Mouse (Mus musculus) small intestine, adult 2 months (tissue): ENCODE measurements around the gene Tmem165. TPM values are rescaled to one million over a fixed set of nuclear protein-coding genes. Genes with fewer than 3 reads are reported as not detected.
A peak's percentile ranks its signal among the peaks of the same experiment; 100 is the strongest.

ENCODE experiments used
- H3K27ac ChIP-seq: fragments of 200-500 bp; 2 replicates; pipeline ENCODE4 v1.5.1; 2012; ENCODE audit warnings: low read depth, low read length, control low read depth, inconsistent platforms; ENCODE audit not compliant: insufficient read depth
- H3K27me3 ChIP-seq: fragments of 200-500 bp; 2 replicates; pipeline ENCODE4 v1.6.1; 2012; ENCODE audit warnings: mild to moderate bottlenecking, moderate library complexity, low read length, inconsistent platforms; ENCODE audit not compliant: control insufficient read depth, insufficient read depth
- H3K36me3 ChIP-seq: fragments of 200-500 bp; 2 replicates; pipeline ENCODE4 v1.6.1; 2012; ENCODE audit warnings: mild to moderate bottlenecking, low read length, control low read depth, inconsistent platforms; ENCODE audit not compliant: control insufficient read depth, insufficient read depth
- H3K4me1 ChIP-seq: fragments of 200-500 bp; 2 replicates; pipeline ENCODE4 v1.6.1; 2012; ENCODE audit warnings: low read length, inconsistent platforms, mixed read lengths; ENCODE audit not compliant: control insufficient read depth, insufficient read depth, insufficient read length
- H3K4me3 ChIP-seq: fragments of 200-500 bp; 2 replicates; pipeline ENCODE4 v1.5.1; 2012; ENCODE audit warnings: low read depth, mild to moderate bottlenecking, control low read depth, inconsistent platforms, low read length, moderate library complexity
- CTCF ChIP-seq: fragments of 200-500 bp; IDR thresholded peaks from 2 replicates; pipeline ENCODE4 v1.5.1; 2012; ENCODE audit warnings: low read depth, mild to moderate bottlenecking, control low read depth, inconsistent platforms, low read length, moderate library complexity, mixed read lengths; ENCODE audit not compliant: insufficient replicate concordance, insufficient read length; ENCODE audit errors: extremely low read depth
- POLR2A ChIP-seq: fragments of 200-500 bp; IDR thresholded peaks from 2 replicates; pipeline ENCODE4 v1.6.1; 2012; ENCODE audit warnings: low read depth, mild to moderate bottlenecking, control low read depth, inconsistent platforms, low read length, moderate library complexity
- WGBS: fragments of 180-500 bp; shearing (Covaris S2); methylation state at CpG from one replicate; pipeline ENCODE4 v1.1.7; 2018; 5-methylcytosine and 5-hydroxymethylcytosine counted together
- polyA plus RNA-seq: library from polyadenylated mRNA; depleted of rRNA; stranded (reverse); fragments of >200 nt; gene quantifications from 2 replicates; pipeline ENCODE4 v1.2.3, GENCODE M21; 2012

Gene Tmem165
- polyA plus RNA-seq, 1 experiment = 85.6 TPM

DNA sequence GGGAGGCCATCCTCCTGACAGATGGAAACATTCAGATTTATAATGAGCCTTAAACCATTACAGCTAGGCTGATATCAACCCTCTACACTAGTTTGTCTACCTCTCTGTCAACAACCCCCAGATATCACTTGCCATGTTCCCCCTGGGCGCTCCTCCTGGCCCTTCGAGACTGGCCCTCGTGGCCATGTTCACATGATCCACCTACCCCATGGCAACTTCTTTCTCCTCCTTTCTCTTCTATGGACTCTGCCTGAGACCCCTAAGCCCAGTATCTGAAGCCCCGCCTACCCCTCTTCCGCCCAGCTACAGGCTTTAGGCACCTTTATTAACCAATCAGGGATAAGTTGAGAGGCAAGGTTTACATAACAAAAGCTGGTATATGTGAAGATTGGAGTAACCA, 3.9 kb upstream of the Tmem165 start:
- no peak overlapping the region for H3K4me3 ChIP-seq
- TF ChIP-seq POLR2A (no peak), CTCF (no peak)
- H3K27me3 ChIP-seq = no peaks in the 10 kb centered on the region
- H3K36me3 ChIP-seq = no peaks in the 10 kb centered on the region
- no peak overlapping the region for H3K27ac ChIP-seq
- 95% methylated on average over 5 of the region's 5 CpGs for WGBS
- peaks cover 11% of the 10 kb centered on the region; the same call in 1 of the 2 replicates for H3K4me1 ChIP-seq

DNA sequence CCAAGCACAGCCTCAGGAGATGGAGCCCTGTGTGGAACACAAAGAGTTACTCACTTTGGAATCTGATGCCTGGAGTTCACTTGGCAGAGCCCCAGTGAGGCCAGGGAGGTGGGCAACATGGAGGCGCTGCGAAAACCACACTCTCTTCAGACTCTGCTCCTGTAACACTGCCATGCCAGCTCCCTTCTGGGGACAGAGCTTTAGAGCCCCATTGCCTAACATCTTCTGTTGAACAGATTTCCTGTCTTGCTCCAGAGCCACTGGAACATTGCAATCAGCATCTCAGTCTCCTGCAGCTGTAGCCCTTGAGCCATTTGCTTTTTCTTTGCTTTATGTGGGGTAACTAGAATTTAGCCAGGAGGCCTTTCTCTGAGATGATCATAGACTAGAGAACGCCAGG, 1.4 kb upstream of the Tmem165 start:
- peaks cover 12% of the 10 kb centered on the region; the same call in 1 of the 2 replicates for H3K4me1 ChIP-seq
- H3K4me3 ChIP-seq = no peak overlapping the region
- WGBS = 78% methylated on average over 3 of the region's 3 CpGs
- no peak for TF ChIP-seq CTCF
- H3K36me3 ChIP-seq = 0 out of 2 replicates have a peak, but pooled peaks cover 1% of the 10 kb centered on the region
- H3K27me3 ChIP-seq = no peaks in the 10 kb centered on the region
- no peak overlapping the region for H3K27ac ChIP-seq

DNA sequence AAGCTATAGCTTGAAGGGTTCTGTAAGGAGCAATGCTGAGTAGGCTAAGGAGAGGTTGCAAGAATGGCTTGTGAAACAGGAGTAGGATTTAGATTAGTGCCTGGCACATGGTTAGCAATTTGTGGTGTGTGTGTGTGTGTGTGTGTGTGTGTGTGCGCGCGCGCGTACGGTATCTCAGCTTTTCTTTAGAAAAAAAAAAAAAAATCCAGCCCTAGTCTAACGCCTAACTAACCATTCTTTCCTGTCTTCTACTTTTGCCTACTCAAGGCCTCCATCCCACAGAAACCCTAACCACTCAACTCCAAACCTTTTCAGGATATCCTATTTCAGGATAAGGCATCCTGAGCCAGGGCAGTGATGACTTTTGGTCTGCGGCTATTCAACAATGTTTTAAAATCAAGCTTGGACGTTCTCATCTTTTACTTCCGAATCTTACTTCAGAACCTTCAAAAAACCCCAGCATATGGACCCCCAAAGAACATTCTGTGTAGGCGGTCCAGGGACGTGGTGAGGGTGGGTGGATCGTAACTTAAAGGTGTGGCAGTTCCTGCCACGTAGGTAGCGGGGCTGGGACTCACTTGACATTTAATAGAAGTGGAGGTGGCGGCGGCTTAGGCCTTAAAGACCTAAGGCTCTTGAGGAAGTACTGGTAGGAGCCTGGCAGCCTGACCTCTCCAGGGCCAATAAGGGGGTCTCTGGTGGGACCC, 484 bp upstream of the Tmem165 start:
- Histone ChIP-seq H3K4me3 (peak overlapping the region; percentile 86), H3K36me3 (0 out of 2 replicates have a peak, but pooled peaks cover 1% of the 10 kb centered on the region), H3K27me3 (no peaks in the 10 kb centered on the region), H3K4me1 (peaks cover 10% of the 10 kb centered on the region; the same call in 1 of the 2 replicates), H3K27ac (peak overlapping the region; percentile 26; the same call in 1 of the 2 replicates)
- TF ChIP-seq CTCF (no peak), POLR2A (no peak)
- 29% methylated on average over 17 of the region's 17 CpGs for WGBS

DNA sequence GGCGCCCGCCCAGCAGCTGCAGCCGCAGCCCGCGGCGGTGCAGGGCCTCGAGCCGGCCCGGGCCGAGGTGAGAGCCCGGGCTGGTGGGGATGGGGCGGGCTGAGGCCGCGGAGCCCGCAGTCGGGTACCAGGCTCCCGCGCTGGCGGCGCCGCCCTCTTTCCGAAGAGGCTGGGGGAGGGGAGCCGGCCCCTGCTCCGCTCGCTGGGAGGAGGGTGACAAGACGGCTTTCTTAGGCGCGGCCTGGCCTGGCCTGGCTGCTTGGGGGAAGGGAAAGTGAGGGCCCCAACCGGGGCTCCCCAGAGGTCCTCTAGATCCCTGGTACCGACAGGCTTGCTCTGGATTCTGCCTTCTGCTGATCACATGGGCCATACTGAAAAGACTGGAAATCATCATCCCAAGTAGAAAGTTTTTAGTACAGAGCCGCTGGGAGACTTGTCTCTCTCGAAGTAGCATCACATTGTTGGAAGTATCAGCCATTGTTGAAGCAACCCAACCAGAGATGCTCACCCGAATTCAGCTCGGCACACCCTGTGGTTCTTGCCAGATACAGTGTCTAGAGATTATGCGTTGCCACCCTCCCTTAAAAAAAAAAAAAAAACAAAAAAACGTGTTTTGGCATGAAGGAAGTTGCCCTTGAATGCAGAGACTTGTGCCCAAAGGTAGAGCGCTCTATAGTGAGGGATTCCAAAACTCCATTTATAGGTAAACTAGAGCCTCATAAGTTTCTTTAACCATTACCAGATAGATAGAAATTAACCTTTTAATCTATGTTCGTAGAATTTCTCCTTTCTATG, 803 bp downstream of the Tmem165 start:
- TF ChIP-seq CTCF (no peak), POLR2A (no peak; the same call in 1 of the 2 replicates)
- 5% methylated on average over 38 of the region's 38 CpGs for WGBS
- H3K4me1 ChIP-seq = peaks cover 10% of the 10 kb centered on the region; the same call in 1 of the 2 replicates
- no peaks in the 10 kb centered on the region for H3K27me3 ChIP-seq
- peak overlapping the region; percentile 86 for H3K4me3 ChIP-seq
- H3K36me3 ChIP-seq = 0 out of 2 replicates have a peak, but pooled peaks cover 1% of the 10 kb centered on the region
- peak overlapping the region; percentile 68 for H3K27ac ChIP-seq

DNA sequence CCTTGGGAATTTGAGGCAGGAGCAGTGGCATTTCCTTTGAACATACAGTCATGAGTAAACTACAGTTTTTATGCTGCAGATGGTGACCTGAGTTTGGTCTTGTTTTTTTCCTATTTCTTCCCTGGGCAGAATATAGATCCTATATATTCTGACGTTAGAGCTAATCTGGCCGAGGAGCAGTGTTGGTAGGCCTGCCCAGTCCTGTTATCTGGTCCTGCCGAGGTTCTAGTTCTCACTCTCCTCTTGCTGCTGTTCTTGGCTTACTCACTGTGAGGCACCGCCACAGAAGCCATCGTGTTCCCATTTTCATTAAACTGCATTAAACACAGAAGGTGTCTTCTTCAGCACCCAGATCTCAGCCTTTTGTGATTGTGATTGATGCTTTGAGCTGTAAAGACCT, 4.2 kb downstream of the Tmem165 start:
- 81% methylated on average over 5 of the region's 5 CpGs for WGBS
- Histone ChIP-seq H3K4me1 (peaks cover 15% of the 10 kb centered on the region; the same call in 1 of the 2 replicates), H3K4me3 (no peak overlapping the region), H3K27ac (no peak overlapping the region), H3K36me3 (peaks cover 4% of the 10 kb centered on the region; the same call in 1 of the 2 replicates), H3K27me3 (no peaks in the 10 kb centered on the region)
- TF ChIP-seq CTCF = no peak
- no peak for TF ChIP-seq POLR2A

DNA sequence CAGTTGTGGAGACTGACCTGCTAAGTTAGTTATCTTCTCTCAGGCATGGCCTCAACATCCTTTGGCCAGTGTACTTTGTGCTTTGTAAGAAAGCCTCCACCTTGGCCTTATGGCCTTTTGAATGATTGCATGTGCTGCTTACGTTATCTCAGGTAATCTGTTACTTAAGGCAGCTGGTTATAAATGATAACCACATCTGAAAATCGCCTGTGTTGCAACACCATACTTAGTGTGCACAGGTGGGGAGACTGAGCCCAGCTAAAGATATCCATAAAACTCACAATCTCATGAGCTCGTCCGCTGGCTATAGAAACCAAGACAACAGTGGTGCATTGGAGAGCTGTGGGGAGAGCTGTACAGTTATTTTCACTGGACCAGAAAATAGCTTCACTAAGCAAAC, 6.9 kb downstream of the Tmem165 start:
- H3K4me1 ChIP-seq = peaks cover 13% of the 10 kb centered on the region; the same call in 1 of the 2 replicates
- 42% methylated on average over 4 of the region's 4 CpGs for WGBS
- H3K27me3 ChIP-seq = no peaks in the 10 kb centered on the region
- H3K4me3 ChIP-seq = no peak overlapping the region
- H3K36me3 ChIP-seq = peaks cover 4% of the 10 kb centered on the region; the same call in 1 of the 2 replicates
- peak overlapping the region; percentile 41; the same call in 1 of the 2 replicates for H3K27ac ChIP-seq
- no peak for TF ChIP-seq CTCF
- no peak for TF ChIP-seq POLR2A

DNA sequence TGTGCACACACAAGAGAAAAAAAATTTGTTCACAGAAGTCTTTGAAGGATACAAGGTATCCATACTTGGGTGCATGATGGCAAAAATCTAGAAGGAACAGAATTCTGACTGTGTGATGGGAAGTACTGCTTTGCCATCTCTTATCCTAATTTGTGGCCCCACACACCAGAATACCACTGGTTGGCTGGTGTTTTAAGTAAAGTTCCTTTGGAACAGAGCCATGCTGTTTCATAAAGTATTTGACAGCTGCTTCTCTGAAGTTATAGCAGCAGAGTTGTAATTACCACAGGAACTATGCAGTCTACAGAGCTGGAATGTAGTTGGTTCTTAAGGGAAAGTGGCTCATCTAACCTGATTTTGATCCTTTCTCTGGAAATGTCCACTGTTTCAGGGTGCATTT, 9.4 kb downstream of the Tmem165 start:
- Histone ChIP-seq H3K4me1 (peaks cover 9% of the 10 kb centered on the region; the same call in 1 of the 2 replicates), H3K36me3 (peaks cover 10% of the 10 kb centered on the region), H3K4me3 (no peak overlapping the region), H3K27me3 (no peaks in the 10 kb centered on the region), H3K27ac (no peak overlapping the region)
- TF ChIP-seq CTCF (no peak), POLR2A (no peak)
